Mouse (Mus musculus): ENCODE results near the gene Cdhr3.

- no peak for TF ChIP-seq POLR2A (IDR thresholded peaks at IDR 0.05; ENCODE audit: insufficient read depth, low read depth, low read length)
- no peak for TF ChIP-seq CTCF (IDR thresholded peaks at IDR 0.05; ENCODE audit: insufficient read depth, low read depth, low read length)
Observed at GRCm38 (mm10) chr12:33009206-33009966, 83.3 kb downstream of the Cdhr3 start.

Measured in olfactory bulb, adult 2 months (tissue).